Mouse (Mus musculus) cerebellum, postnatal 14 days (tissue): ENCODE results near the gene Nectin2.
"Not testable (repeated sequence)": the region's sequence is repeated elsewhere in the genome, so short reads cannot be mapped to it uniquely, and the experiment has no call there.

ENCODE experiments used
- DNase-seq, 2 experiments: peaks; one replicate each; pipeline ENCODE4 v3.0.0; 2021; ENCODE audit warnings: mixed read lengths in 2 of 2

Nectin2 gene

DNA sequence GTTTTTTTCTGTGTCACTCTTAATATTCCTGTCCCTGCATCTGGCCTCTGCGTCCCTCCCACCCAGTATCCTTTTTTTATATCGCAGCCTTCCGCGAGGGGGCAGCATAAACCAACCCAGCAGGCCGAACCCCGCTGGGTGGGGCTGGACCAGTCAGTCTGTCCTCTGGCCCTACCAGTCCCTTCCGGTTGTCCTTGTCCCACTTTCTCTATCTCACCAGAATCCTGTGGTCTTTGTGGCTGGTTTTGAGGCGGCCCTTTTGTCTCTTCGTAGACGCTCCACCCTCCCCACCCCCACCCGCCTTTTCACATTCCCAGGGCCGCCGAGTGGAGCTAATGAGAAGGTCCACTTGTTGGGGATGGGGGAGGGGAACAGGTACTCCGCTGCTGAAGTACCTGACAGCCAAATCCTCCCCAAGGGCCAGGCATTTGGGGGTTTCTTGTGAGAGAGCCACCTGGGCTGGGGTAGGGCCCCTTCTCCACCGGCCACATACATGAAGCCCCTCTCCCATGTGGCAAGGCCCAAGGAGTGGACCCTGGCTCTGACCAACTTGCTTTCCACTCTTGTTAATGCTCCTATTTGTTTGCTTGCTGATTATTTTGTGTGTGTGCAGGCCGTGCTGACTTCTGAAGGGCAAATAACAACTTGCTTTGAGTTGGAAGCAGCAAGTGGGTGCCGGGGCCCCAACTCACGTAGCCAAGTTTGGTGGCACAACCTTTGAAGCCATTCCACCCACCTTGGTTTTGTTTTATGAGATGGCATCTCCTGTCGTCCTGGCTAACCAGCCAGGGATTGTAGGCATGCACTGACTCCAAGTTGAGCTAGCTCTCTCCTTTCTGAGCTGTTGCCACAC lies at the start of gene Nectin2:
Gene Nectin2 (minus strand): TSS at position 267 of the 853 bp plus-strand sequence.
- peak; percentile 73 to 84 for DNase-seq

GRCm38 (mm10) chr7:19796697-19797588 lies 46.7 kb upstream of the Nectin2 start, which contains the start of gene Cblc:
Gene Cblc (minus strand): TSS chr7:19796809.
- peak; percentile 64 to 76 for DNase-seq

DNA sequence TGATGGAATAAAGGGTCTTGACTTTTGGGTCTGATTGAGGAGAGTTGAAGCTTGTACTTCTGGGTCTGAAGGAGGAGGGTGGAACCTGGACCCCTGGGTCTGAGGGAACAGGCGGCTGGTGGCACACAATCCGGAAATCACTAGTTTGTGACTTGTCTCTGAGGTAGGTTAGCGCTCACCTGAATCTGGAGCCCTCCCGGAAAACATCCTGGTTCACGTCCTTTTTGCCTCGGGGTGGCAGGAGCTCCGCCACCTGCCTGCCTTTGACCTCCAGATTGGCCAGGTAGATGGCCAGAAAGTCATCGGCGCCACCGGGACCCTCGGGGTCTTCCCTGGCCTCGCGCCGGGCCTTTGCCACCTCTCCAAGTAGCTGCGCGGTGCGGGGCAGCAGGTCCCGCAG lies 46.0 kb upstream of the Nectin2 start:
- DNase-seq = no peak

DNA sequence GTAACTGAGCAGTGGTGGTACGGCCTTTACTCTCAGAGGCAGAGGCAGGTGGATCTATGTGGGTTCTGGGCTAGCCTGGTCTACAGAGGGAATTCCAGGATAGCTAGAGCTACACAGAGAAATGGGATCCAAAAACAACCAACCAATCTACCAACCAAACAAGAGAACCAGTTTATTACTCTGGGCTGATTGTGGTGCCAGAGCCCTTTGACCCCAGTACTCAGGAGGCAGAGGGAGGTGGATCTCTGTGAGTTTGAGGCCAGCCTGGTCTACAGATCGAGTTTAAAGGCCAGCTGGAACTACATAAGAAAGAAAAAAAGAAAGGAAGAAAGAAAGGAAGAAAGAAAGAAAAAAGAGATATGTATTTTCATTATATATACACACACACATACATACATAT lies 45.0 kb upstream of the Nectin2 start:
- DNase-seq = no peak

DNA sequence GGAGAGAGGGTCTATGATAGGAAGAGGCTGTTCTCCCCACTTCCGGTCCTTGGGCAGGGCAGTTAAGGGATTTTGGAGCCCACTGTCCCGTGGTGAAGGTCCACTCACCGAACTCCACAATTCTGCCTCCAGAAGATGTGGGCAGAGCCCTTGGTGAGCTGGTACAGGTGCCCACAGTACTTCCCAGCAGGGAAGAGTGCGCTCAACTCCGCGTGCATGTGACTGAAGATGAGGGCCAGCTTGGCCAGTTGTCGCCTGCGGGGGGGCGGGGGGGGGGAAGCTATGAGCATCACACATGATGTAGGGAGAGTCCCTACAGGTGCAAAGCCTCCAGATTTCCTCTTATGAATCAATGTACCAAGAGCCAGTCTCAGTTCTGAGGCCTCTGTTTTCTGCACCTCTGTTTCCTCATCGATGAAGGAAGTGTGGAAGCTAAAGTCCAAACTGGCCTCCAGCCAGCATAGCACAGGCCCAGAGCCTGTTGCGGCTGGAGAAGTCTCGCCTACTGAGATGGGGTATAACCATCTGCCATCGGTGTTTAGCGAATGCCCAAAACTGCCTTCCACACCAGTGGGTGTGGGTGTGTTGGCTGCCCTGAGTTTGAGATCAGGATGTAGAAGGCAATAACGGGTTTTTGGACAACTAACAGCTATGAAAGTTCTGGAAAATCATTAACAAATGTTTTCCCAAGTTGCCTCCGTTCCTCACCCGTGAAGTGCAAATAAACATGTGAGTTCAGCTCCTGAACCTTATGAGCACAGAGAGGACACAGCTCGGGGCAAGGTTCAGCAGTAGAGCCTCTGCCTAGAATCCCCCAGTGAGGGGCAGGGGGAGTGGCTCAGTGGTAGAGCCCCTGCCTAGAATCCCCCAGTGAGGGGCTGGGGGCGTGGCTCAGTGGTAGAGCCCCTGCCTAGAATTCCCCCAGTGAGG lies 42.7 kb upstream of the Nectin2 start:
- no peak for DNase-seq

GRCm38 (mm10) chr7:19791504-19791903 lies 41.2 kb upstream of the Nectin2 start:
- DNase-seq = not testable (repeated sequence)

- peak; percentile 92 to 97 for DNase-seq
These were observed 39.6 kb upstream of the Nectin2 start for GRCm38 (mm10) chr7:19789904-19790347.

DNA sequence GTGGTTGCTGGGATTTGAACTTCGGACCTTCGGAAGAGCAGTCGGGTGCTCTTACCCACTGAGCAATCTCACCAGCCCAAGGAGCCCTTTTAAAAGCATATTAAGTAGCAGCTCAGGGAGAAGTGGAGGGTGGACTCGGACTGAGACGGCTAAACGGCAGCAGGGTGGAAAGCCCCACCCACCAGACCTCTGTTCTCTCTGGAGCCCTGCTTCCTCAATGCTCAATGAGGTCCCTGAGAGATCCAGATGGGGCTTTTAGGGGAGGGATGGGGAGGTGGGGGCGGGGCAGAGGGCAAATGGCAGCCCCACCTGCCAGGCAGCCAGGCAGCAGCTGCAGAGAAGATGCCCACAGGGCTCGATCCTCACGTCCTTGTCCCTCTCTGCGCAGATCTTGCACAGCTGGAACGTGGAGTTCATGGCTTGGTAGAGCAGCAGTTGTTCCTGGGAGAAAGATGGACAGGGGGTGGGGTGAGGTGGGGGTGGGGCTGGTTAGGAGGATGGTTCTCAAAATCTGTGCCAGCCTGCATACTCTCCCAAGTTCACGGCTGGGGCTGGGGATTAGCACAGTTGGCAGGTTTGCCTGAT lies 35.7 kb upstream of the Nectin2 start:
- no peak for DNase-seq

GRCm38 (mm10) chr7:19784764-19785535 lies 34.7 kb upstream of the Nectin2 start:
- no peak for DNase-seq

GRCm38 (mm10) chr7:19783630-19784029 lies 33.3 kb upstream of the Nectin2 start:
- no peak for DNase-seq

DNA sequence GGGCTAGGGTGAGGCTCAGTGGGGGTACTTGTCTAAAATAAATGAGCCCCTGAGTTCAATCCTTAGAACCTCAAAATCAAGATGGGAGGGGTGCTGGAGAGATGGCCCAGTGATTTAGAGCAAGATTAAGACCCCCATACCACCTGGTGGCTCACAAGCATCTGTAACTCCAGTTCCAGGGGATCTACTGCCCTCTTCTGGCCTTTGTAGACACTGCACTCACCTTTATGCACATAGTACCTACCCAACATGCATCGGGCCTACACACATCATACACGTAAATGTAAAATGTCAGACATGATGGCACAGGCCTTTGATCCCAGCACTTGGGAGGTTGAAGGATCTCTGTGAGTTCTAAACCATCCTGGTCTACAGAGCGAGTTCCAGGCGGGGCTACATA lies 32.4 kb upstream of the Nectin2 start:
- DNase-seq = peak in 1 of 2 experiments; percentile 30

GRCm38 (mm10) chr7:19781741-19782140 lies 31.5 kb upstream of the Nectin2 start:
- no peak for DNase-seq

DNA sequence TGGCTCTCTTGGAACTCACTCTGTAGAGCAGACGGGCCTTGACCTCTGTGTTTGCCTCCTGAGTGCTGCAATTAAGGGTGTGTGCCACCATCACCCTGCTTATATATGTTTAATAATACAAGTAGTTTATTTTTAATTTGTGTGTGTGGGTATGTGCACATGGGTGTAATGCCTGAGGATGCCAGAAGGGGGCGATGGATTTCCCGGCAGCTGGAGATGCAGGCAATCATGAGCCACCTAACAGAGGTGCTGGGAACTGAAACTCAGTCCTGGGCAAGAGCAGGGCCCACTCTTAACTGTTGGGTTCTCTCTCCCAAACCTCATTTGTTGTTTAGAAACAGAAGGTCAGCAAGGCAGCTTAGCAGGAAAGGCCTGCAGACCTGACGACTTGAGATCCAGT lies 29.6 kb upstream of the Nectin2 start:
- no peak for DNase-seq

DNA sequence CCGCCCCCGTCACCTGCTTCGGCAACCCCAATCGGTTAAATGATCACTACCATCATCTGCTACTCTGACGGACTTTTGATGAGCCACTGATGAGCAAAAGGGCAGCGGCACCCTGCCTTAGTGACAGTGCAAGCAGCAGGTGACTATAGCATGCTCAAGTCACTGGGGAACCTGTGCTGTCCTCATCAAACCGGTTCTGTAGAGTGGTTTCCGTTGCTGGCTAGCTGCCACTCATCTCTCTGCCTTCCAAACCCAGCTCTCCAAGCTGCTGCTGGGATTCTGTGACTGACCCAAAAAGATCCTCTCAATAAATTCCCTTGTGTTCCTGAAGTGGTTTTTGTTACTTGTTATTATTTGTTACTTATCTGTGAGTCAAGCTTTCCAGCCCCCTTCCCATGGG lies 28.4 kb upstream of the Nectin2 start:
- DNase-seq = no peak

GRCm38 (mm10) chr7:19777049-19777723 lies 26.9 kb upstream of the Nectin2 start:
- no peak for DNase-seq

DNA sequence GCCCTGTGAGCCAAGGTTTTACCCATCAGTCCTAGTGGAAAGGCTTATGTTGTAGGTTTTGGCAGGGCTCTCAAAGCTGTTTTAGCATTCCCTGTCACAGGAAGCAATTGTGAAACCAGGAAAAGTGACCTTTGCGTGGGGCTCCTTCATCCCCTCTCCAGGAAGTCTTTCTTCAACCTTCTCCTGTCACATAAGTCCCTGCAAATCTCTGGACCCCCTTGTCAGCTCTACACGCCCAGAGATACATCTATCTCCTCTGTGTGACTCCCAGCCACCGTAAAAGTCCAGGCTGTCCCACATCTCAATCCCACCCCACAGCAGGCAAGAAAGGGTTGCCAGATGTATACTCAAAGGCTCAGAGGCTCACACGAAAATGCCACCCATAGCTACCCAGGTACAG lies 21.4 kb upstream of the Nectin2 start:
- no peak for DNase-seq

DNA sequence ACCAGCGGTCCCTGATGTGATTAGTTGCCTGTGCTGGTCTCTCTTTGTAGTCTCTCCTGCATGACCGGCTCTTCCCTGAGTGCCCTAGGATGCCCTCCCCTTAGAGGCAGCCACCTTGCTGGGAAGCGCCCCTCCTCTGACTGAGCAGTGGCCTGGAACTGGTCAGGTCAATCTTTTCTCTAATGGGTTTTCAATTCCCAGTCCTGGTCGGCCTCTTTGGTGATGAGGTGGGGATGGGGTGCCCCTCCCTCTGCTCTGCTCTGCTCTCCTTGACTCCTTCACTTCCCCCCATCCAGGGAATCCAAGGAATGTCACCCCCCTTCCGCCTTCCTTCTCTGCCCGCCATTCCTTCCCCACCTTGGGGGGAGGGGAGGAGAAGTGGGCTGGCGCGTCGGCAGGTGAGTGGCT lies 20.7 kb upstream of the Nectin2 start, which contains the start of gene Bcam:
Gene Bcam (minus strand): TSS at position 33 of the 408 bp plus-strand sequence.
- no peak for DNase-seq

GRCm38 (mm10) chr7:19770375-19770754 lies 20.1 kb upstream of the Nectin2 start:
- peak; percentile 43 to 62 for DNase-seq

- DNase-seq = no peak
These were observed 19.4 kb upstream of the Nectin2 start for GRCm38 (mm10) chr7:19769434-19770374.
